Mouse (Mus musculus): ENCODE measurements around the gene Mtfp1. TPM values are rescaled to one million over a fixed set of nuclear protein-coding genes. Genes with fewer than 3 reads are reported as not detected.

The Mtfp1 gene
- polyA plus RNA-seq, 1 experiment from 2014 or later, result 21.1 TPM

DNA sequence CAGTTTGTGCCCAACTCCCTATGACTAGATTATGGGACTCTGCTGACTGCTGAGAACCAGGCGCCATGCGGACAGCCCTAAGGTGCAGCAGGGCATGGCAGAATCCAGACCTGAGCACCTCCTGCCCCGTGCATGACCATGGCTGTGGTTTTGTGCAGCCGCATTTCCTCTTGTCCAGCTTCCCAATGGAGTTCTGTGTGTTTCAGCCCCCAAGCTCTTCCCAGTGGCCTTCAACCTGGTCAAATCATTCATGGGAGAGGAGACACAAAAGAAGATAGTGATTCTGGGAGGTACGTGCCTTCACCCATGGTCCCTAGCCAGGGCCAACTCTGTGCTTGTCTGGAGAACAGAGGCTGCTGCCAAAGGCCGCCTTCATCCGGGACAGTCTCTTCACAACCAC lies 52.2 kb downstream of the Mtfp1 start:
- Histone ChIP-seq H3K4me1 (replicated peaks; ENCODE audit: control insufficient read depth, insufficient read depth, low read length) (no peaks in the 10 kb centered on the region), H3K27ac (ENCODE audit: low read depth, low read length) (no peak overlapping the region), H3K4me3 (ENCODE audit: low read depth, low read length) (no peak overlapping the region), H3K9me3 (ENCODE audit: control insufficient read depth) (no peaks in the 10 kb centered on the region), H3K4me2 (replicated peaks; ENCODE audit: low read depth) (no peak overlapping the region), H3K9ac (ENCODE audit: low read depth, low read length) (no peak overlapping the region), H3K36me3 (ENCODE audit: control insufficient read depth, insufficient read depth) (no peaks in the 10 kb centered on the region), H3K27me3 (replicated peaks; ENCODE audit: control insufficient read depth, insufficient read depth, low read length) (no peaks in the 10 kb centered on the region)
- WGBS, result 94% methylated on average over 7 of the region's 7 CpGs
- ATAC-seq, result no peak
- no peak for TF ChIP-seq CTCF (IDR thresholded peaks at IDR 0.05; ENCODE audit: low read depth)

Small RNAs within 50 kb of the gene (microRNA-seq; reads per million reads assigned to microRNA genes)
- 1.4 reads per million for gene Mir3060

Other genes with a start within 250 kb of the Mtfp1 start
- 1.9 TPM in 2 replicates for gene Osbp2, start 231.5 kb downstream of the Mtfp1 start, polyA plus RNA-seq (2015; fragmentation: Nextera tagmentation; extraction: Ambion mirVana)
- 0.09 and 0.20 TPM in 2 replicates for gene 4921536K21Rik, start 200.3 kb downstream of the Mtfp1 start, polyA plus RNA-seq (2015; fragmentation: Nextera tagmentation; extraction: Ambion mirVana)
- gene Dusp18, start 200.2 kb downstream of the Mtfp1 start, polyA plus RNA-seq (2015; fragmentation: Nextera tagmentation; extraction: Ambion mirVana), result 2.4 and 2.5 TPM in 2 replicates
- 2.1 and 2.2 TPM in 2 replicates for gene Slc35e4, start 180.8 kb downstream of the Mtfp1 start, polyA plus RNA-seq (2015; fragmentation: Nextera tagmentation; extraction: Ambion mirVana)
- 283 and 305 TPM in 2 replicates for gene Tcn2, start 163.3 kb downstream of the Mtfp1 start, polyA plus RNA-seq (2015; fragmentation: Nextera tagmentation; extraction: Ambion mirVana)
- 27.6 and 31.8 TPM in 2 replicates for gene Pes1, start 131.5 kb downstream of the Mtfp1 start, polyA plus RNA-seq (2015; fragmentation: Nextera tagmentation; extraction: Ambion mirVana)
- 0.13 and 0.16 TPM in 2 replicates for gene 4930556J24Rik, start 118.7 kb downstream of the Mtfp1 start, polyA plus RNA-seq (2015; fragmentation: Nextera tagmentation; extraction: Ambion mirVana)
- gene Gal3st1, start 111.8 kb downstream of the Mtfp1 start, polyA plus RNA-seq (2015; fragmentation: Nextera tagmentation; extraction: Ambion mirVana), result 30.4 and 30.6 TPM in 2 replicates
- 0.05 and 0.13 TPM in 2 replicates for gene Sec14l4, start 64.0 kb downstream of the Mtfp1 start, polyA plus RNA-seq (2015; fragmentation: Nextera tagmentation; extraction: Ambion mirVana)
- not detected in 2 replicates for gene Sec14l3, start 30.6 kb downstream of the Mtfp1 start, polyA plus RNA-seq (2015; fragmentation: Nextera tagmentation; extraction: Ambion mirVana)
- 7.6 and 8.4 TPM in 2 replicates for gene Sec14l2, start 28.0 kb upstream of the Mtfp1 start, polyA plus RNA-seq (2015; fragmentation: Nextera tagmentation; extraction: Ambion mirVana)
- gene Rnf215, start 39.8 kb upstream of the Mtfp1 start, polyA plus RNA-seq (2015; fragmentation: Nextera tagmentation; extraction: Ambion mirVana), result 15.5 and 15.6 TPM in 2 replicates
- gene Ccdc157, start 64.8 kb upstream of the Mtfp1 start, polyA plus RNA-seq (2015; fragmentation: Nextera tagmentation; extraction: Ambion mirVana), result 1.1 and 1.7 TPM in 2 replicates
- gene Sf3a1, start 64.9 kb upstream of the Mtfp1 start, polyA plus RNA-seq (2015; fragmentation: Nextera tagmentation; extraction: Ambion mirVana), result 15.7 and 16.5 TPM in 2 replicates
- 37.2 and 40.8 TPM in 2 replicates for gene Tbc1d10a, start 91.3 kb upstream of the Mtfp1 start, polyA plus RNA-seq (2015; fragmentation: Nextera tagmentation; extraction: Ambion mirVana)
- gene Castor1, start 122.8 kb upstream of the Mtfp1 start, polyA plus RNA-seq (2015; fragmentation: Nextera tagmentation; extraction: Ambion mirVana), result 10.3 and 14.7 TPM in 2 replicates
- gene Osm, start 141.0 kb upstream of the Mtfp1 start, polyA plus RNA-seq (2015; fragmentation: Nextera tagmentation; extraction: Ambion mirVana), result 0.08 and 0.20 TPM in 2 replicates
- 0.92 and 1.2 TPM in 2 replicates for gene Lif, start 162.1 kb upstream of the Mtfp1 start, polyA plus RNA-seq (2015; fragmentation: Nextera tagmentation; extraction: Ambion mirVana)

Data from intestine, postnatal 0 days (tissue).